Mouse (Mus musculus): ENCODE measurements at regions not wholly inside any gene's neighbourhood (a gene's known extent, or its start where the extent isn't known, plus 50 kb on each side); places are given as distances from the start of the nearest gene placed in this dataset.

DNA sequence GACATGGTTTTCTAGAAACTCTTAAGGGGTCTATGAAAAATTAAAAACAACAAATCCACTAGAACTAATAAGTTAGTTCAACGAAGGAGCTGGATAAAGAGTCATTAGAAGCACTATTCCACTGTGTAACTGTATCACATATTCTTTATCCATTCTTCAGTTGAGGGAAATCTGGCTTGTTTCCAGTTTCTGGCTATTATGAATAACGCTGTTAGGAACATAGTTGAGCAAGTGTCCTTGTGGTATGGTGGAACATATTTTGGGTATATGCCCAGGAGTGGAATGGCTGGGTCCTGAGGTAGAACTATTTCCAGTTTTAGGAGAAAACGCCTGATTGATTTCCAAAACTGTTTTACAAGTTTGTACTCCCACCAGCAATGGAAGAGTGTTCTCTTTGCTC is 97.7 kb upstream of the Adamts9 start:
- no peak for TF ChIP-seq CTCF (IDR thresholded peaks at IDR 0.05; ENCODE audit: control insufficient read depth, insufficient read depth, insufficient replicate concordance, low read depth, low read length)
- TF ChIP-seq POLR2A (IDR thresholded peaks at IDR 0.05; ENCODE audit: control insufficient read depth, low read depth, low read length) = no peak

Measured in testis, adult 2 months (tissue).